Mouse (Mus musculus) small intestine, adult 2 months (tissue): ENCODE measurements at regions not wholly inside any gene's neighbourhood (a gene's known extent, or its start where the extent isn't known, plus 50 kb on each side); places are given as distances from the start of the nearest gene placed in this dataset.

Source experiments
- H3K27ac ChIP-seq: fragments of 200-500 bp; 2 replicates; pipeline ENCODE4 v1.5.1; 2012; ENCODE audit warnings: low read depth, low read length, control low read depth, inconsistent platforms; ENCODE audit not compliant: insufficient read depth
- H3K27me3 ChIP-seq: fragments of 200-500 bp; 2 replicates; pipeline ENCODE4 v1.6.1; 2012; ENCODE audit warnings: mild to moderate bottlenecking, moderate library complexity, low read length, inconsistent platforms; ENCODE audit not compliant: control insufficient read depth, insufficient read depth
- H3K36me3 ChIP-seq: fragments of 200-500 bp; 2 replicates; pipeline ENCODE4 v1.6.1; 2012; ENCODE audit warnings: mild to moderate bottlenecking, low read length, control low read depth, inconsistent platforms; ENCODE audit not compliant: control insufficient read depth, insufficient read depth
- H3K4me1 ChIP-seq: fragments of 200-500 bp; 2 replicates; pipeline ENCODE4 v1.6.1; 2012; ENCODE audit warnings: low read length, inconsistent platforms, mixed read lengths; ENCODE audit not compliant: control insufficient read depth, insufficient read depth, insufficient read length
- H3K4me3 ChIP-seq: fragments of 200-500 bp; 2 replicates; pipeline ENCODE4 v1.5.1; 2012; ENCODE audit warnings: low read depth, mild to moderate bottlenecking, control low read depth, inconsistent platforms, low read length, moderate library complexity
- CTCF ChIP-seq: fragments of 200-500 bp; IDR thresholded peaks from 2 replicates; pipeline ENCODE4 v1.5.1; 2012; ENCODE audit warnings: low read depth, mild to moderate bottlenecking, control low read depth, inconsistent platforms, low read length, moderate library complexity, mixed read lengths; ENCODE audit not compliant: insufficient replicate concordance, insufficient read length; ENCODE audit errors: extremely low read depth
- POLR2A ChIP-seq: fragments of 200-500 bp; IDR thresholded peaks from 2 replicates; pipeline ENCODE4 v1.6.1; 2012; ENCODE audit warnings: low read depth, mild to moderate bottlenecking, control low read depth, inconsistent platforms, low read length, moderate library complexity
- WGBS: fragments of 180-500 bp; shearing (Covaris S2); methylation state at CpG from one replicate; pipeline ENCODE4 v1.1.7; 2018; 5-methylcytosine and 5-hydroxymethylcytosine counted together

DNA sequence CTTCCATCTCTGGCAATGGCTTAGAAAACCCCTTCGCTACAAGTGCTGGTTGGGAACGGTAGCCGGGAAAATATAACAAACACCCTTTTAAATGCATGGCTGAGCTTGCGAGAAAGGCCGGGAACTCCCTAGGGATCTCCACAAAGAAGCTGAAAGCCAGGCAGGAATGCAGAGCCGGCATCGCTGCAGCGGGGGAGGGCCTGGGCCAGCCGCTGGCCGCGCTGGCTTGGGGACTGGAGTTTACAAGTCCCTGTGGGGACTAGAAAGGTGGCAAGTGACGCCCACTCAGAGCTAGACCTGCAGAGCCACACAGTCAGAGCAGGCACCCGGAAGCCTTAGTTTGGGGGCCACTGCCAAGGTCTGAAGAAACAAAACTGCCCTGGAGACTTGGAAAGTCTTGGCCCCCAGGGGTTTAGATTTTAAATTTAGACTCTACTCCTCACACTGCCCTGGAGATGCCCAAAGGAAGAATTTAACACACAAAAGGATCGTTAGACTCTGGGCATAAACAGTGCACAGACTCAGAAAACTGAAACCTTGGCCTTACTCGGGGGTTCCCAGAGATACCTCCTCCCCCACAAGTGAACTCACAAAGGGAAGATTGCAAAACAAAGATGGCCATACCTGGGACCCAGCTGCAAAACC is 59.4 kb downstream of the 1700001O22Rik start:
- H3K4me1 ChIP-seq, result peaks cover 3% of the 10 kb centered on the region; the same call in 1 of the 2 replicates
- no peaks in the 10 kb centered on the region for H3K27me3 ChIP-seq
- H3K27ac ChIP-seq, result peak overlapping the region; percentile 23; the same call in 1 of the 2 replicates
- WGBS, result 64% methylated on average over 15 of the region's 15 CpGs
- TF ChIP-seq CTCF, result no peak
- no peak for TF ChIP-seq POLR2A
- H3K4me3 ChIP-seq, result no peak overlapping the region
- H3K36me3 ChIP-seq, result no peaks in the 10 kb centered on the region

GRCm38 (mm10) chr2:30743265-30743846 is 60.1 kb downstream of the 1700001O22Rik start:
- 49% methylated on average over 4 of the region's 4 CpGs for WGBS
- H3K4me3 ChIP-seq, result no peak overlapping the region
- peak overlapping the region; percentile 5; the same call in 1 of the 2 replicates for H3K27ac ChIP-seq
- peaks cover 3% of the 10 kb centered on the region; the same call in 1 of the 2 replicates for H3K4me1 ChIP-seq
- H3K27me3 ChIP-seq, result no peaks in the 10 kb centered on the region
- no peaks in the 10 kb centered on the region for H3K36me3 ChIP-seq
- TF ChIP-seq CTCF, result no peak
- TF ChIP-seq POLR2A, result no peak

DNA sequence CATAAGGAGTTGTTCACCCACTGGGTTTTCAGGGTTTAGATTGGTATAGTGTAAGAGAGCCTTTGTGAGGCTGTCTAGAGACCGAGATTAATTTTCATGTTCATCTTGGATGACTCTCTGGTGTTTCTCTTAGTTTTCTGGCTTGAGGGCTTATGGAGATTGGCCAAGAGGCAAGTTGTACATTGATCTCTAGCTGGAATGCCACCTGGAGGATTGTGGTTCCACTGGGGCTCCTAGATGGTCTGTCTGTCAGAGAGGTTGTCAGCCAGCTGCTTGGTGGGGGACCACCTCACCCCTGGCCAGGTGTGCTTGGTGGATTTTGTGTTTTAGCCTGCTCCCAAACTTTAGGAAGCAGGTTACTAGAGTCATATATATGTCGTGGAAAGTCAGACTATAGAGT is 62.0 kb downstream of the 1700001O22Rik start:
- WGBS, result 85% methylated on average over 2 of the region's 2 CpGs
- TF ChIP-seq CTCF (no peak), POLR2A (no peak)
- peaks cover 3% of the 10 kb centered on the region; the same call in 1 of the 2 replicates for H3K4me1 ChIP-seq

DNA sequence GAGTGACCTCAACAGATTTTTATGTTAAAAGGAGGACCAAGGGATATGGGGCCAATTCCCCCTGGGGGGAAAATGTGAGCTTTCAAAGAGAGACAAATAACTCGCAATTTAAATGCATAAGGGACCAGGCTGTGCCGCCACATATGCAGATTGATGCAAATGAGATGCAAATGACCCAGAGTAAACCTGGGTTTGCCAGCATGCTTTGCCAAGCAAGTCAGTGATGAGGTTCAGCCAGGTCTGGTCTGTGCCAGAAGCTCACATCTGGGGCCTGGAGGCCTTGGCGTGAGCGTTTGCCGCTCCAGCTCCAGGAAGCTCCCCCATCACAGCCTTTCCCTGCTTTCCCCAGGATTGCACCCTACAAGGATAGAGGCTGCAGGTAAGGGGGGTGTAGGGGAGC is 65.7 kb downstream of the 1700001O22Rik start:
- no peaks in the 10 kb centered on the region for H3K36me3 ChIP-seq
- TF ChIP-seq CTCF (no peak), POLR2A (no peak)
- no peaks in the 10 kb centered on the region for H3K27me3 ChIP-seq
- H3K4me1 ChIP-seq, result peaks cover 7% of the 10 kb centered on the region; the same call in 1 of the 2 replicates
- H3K27ac ChIP-seq, result no peak overlapping the region
- H3K4me3 ChIP-seq, result no peak overlapping the region
- 91% methylated on average over 5 of the region's 5 CpGs for WGBS

More for the DNA sequence above, 62.0 kb downstream of the 1700001O22Rik start:
- Histone ChIP-seq H3K27me3 (no peaks in the 10 kb centered on the region), H3K27ac (no peak overlapping the region), H3K4me3 (no peak overlapping the region), H3K36me3 (no peaks in the 10 kb centered on the region)

GRCm38 (mm10) chr2:30736705-30737104 is 66.8 kb downstream of the 1700001O22Rik start:
- Histone ChIP-seq H3K27ac (no peak overlapping the region), H3K27me3 (no peaks in the 10 kb centered on the region), H3K36me3 (no peaks in the 10 kb centered on the region), H3K4me3 (no peak overlapping the region), H3K4me1 (peaks cover 7% of the 10 kb centered on the region; the same call in 1 of the 2 replicates)
- TF ChIP-seq POLR2A (no peak), CTCF (no peak)
- 79% methylated on average over 6 of the region's 6 CpGs for WGBS

DNA sequence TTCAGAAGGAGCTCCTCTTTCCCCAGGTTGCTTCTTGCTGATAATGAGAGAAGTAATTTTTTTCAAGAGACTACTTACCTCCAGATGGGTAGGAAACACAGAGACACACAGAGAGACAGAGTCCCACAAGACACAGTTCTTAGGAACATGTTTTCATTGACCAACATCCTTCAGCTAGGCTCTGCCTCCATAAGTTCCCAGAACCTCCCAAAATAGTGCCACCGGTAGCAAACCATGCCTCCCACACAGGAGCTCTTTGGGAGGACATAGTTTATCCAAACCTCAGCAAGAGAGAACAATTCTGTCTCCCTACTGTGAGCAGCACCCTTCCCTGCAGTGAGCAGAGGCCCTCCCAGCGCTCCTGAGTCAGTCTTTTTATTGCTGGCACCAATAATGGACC is 67.2 kb downstream of the 1700001O22Rik start:
- peaks cover 7% of the 10 kb centered on the region; the same call in 1 of the 2 replicates for H3K4me1 ChIP-seq
- H3K27me3 ChIP-seq, result no peaks in the 10 kb centered on the region
- H3K4me3 ChIP-seq, result no peak overlapping the region
- 71% methylated on average over 2 of the region's 2 CpGs for whole genome bisulfite sequencing
- no peak overlapping the region for H3K27ac ChIP-seq
- no peaks in the 10 kb centered on the region for H3K36me3 ChIP-seq
- TF ChIP-seq POLR2A (no peak), CTCF (no peak)

GRCm38 (mm10) chr2:30733853-30734252 is 69.6 kb downstream of the 1700001O22Rik start:
- Histone ChIP-seq H3K36me3 (no peaks in the 10 kb centered on the region), H3K4me1 (peaks cover 9% of the 10 kb centered on the region; the same call in 1 of the 2 replicates)

More at GRCm38 (mm10) chr2:30733853-30734252, 69.6 kb downstream of the 1700001O22Rik start:
- TF ChIP-seq CTCF (no peak), POLR2A (no peak)
- WGBS, result 17% methylated on average over 6 of the region's 6 CpGs
- Histone ChIP-seq H3K4me3 (no peak overlapping the region), H3K27me3 (no peaks in the 10 kb centered on the region), H3K27ac (no peak overlapping the region)
